Mouse (Mus musculus) intestine, postnatal 0 days (tissue): ENCODE measurements around the gene 4930572O03Rik. TPM values are rescaled to one million over a fixed set of nuclear protein-coding genes. Genes with fewer than 3 reads are reported as not detected.
A peak's percentile ranks its signal among the peaks of the same experiment; 100 is the strongest.
"Not testable (repeated sequence)": the region's sequence is repeated elsewhere in the genome, so short reads cannot be mapped to it uniquely, and the experiment has no call there.

Experiments
- ATAC-seq: fragments of 200-750 bp; cut with Nextera tagmentation; 2 replicates; pipeline ENCODE4 v1.8.0; 2017; ENCODE audit warnings: mild to moderate bottlenecking, moderate TSS enrichment, moderate library complexity
- H3K27ac ChIP-seq: fragments of 300-500 bp; sonication (generic); 2 replicates; pipeline ENCODE4 v1.5.1; 2014; ENCODE audit warnings: mild to moderate bottlenecking, low read depth, low read length, moderate library complexity
- H3K27me3 ChIP-seq: fragments of 300-500 bp; sonication (generic); replicated peaks from 2 replicates; pipeline ENCODE4 v1.6.1; 2014; ENCODE audit warnings: low read length, mixed read lengths; ENCODE audit not compliant: control insufficient read depth, insufficient read depth
- H3K36me3 ChIP-seq: fragments of 300-500 bp; sonication (generic); 2 replicates; pipeline ENCODE4 v1.6.1; 2014; ENCODE audit warnings: mild to moderate bottlenecking, moderate library complexity; ENCODE audit not compliant: control insufficient read depth, insufficient read depth
- H3K4me1 ChIP-seq: fragments of 300-500 bp; sonication (generic); replicated peaks from 2 replicates; pipeline ENCODE4 v1.6.1; 2014; ENCODE audit warnings: antibody characterized with exemption, low read length, mixed read lengths; ENCODE audit not compliant: control insufficient read depth, insufficient read depth
- H3K4me2 ChIP-seq: fragments of 300-500 bp; sonication (generic); replicated peaks from 2 replicates; pipeline ENCODE4 v1.6.1; 2014; ENCODE audit warnings: low read depth, mild to moderate bottlenecking, moderate library complexity
- H3K4me3 ChIP-seq: fragments of 300-500 bp; sonication (generic); 2 replicates; pipeline ENCODE4 v1.5.1; 2014; ENCODE audit warnings: low read depth, low read length
- H3K9ac ChIP-seq: fragments of 300-500 bp; sonication (generic); 2 replicates; pipeline ENCODE4 v1.6.1; 2014; ENCODE audit warnings: mild to moderate bottlenecking, low read depth, low read length
- H3K9me3 ChIP-seq: fragments of 300-500 bp; sonication (generic); 2 replicates; pipeline ENCODE4 v1.6.1; 2016; ENCODE audit warnings: mixed run types; ENCODE audit not compliant: control insufficient read depth
- WGBS: fragments of 180-500 bp; shearing (Covaris S2); extraction: QIAGEN DNeasy Blood & Tissue Kit; methylation state at CpG from one replicate; pipeline ENCODE4 v1.1.7; 2014; 5-methylcytosine and 5-hydroxymethylcytosine counted together
- polyA plus RNA-seq: library from polyadenylated mRNA; unstranded; fragments of >200 nt; fragmentation: Nextera tagmentation; extraction: Ambion mirVana; gene quantifications from 2 replicates; pipeline ENCODE4 v1.2.1, GENCODE M21; 2015

The 4930572O03Rik gene
- polyA plus RNA-seq, 1 experiment from 2014 or later, result not detected

- H3K9ac ChIP-seq, H3K9me3 ChIP-seq, H3K4me1 ChIP-seq, H3K4me2 ChIP-seq, H3K36me3 ChIP-seq, H3K27ac ChIP-seq, H3K4me3 ChIP-seq, H3K27me3 ChIP-seq: not testable (repeated sequence)
- peak; percentile 61 for ATAC-seq
- WGBS, result 65% methylated on average over 13 of the region's 13 CpGs
Observed at GRCm38 (mm10) chr5:15679980-15680949, 23.4 kb upstream of the 4930572O03Rik start.

GRCm38 (mm10) chr5:15678907-15679306 is 22.0 kb upstream of the 4930572O03Rik start:
- H3K4me2 ChIP-seq, ATAC-seq, H3K9me3 ChIP-seq, H3K36me3 ChIP-seq, H3K9ac ChIP-seq, H3K4me3 ChIP-seq, H3K4me1 ChIP-seq, H3K27me3 ChIP-seq, H3K27ac ChIP-seq: not testable (repeated sequence)
- 60% methylated on average over 2 of the region's 2 CpGs for WGBS

- not testable (repeated sequence) for H3K36me3 ChIP-seq, H3K4me2 ChIP-seq, H3K9ac ChIP-seq, H3K4me1 ChIP-seq, H3K4me3 ChIP-seq, H3K27me3 ChIP-seq, H3K9me3 ChIP-seq, H3K27ac ChIP-seq
- WGBS, result 87% methylated on average over 2 of the region's 4 CpGs
- peak; percentile 66 for ATAC-seq
Observed at GRCm38 (mm10) chr5:15677750-15678149, 20.9 kb upstream of the 4930572O03Rik start.

DNA sequence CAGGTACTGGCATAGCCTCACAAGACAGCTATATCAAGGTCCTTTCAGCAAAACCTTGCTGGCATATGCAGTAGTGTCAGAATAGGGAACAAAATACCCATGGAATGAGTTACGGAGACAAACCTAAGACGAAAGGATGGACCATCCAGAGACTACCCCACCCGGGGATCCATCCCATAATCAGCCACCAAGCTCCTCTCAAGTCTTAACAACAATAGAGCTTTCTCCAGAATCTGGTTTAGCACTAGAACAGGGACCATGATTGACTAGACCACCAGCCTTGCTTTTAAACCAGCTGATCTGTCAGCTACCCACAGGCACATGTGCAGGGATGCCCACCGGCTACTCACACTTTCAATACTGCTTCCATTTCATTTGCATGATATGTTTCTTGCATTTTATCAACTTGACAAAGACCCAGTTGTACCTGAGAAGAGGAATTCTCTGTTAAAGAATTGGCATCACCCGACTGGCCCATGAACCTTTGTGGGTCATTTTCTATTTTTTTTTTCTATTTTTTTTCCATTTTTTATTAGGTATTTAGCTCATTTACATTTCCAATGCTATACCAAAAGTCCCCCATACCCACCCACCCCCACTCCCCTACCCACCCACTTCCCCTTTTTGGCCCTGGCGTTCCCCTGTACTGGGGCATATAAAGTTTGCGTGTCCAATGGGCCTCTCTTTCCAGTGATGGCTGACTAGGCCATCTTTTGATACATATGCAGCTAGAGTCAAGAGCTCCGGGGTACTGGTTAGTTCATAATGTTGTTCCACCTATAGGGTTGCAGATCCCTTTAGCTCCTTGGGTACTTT is 17.8 kb upstream of the 4930572O03Rik start:
- ATAC-seq, result peak; percentile 49
- H3K27me3 ChIP-seq, H3K4me1 ChIP-seq, H3K27ac ChIP-seq, H3K4me2 ChIP-seq, H3K36me3 ChIP-seq, H3K9ac ChIP-seq, H3K4me3 ChIP-seq, H3K9me3 ChIP-seq: not testable (repeated sequence)
- 88% methylated on average over 5 of the region's 8 CpGs for WGBS

GRCm38 (mm10) chr5:15673989-15674388 is 17.1 kb upstream of the 4930572O03Rik start:
- 72% methylated on average over 2 of the region's 2 CpGs for WGBS
- not testable (repeated sequence) for H3K4me3 ChIP-seq, ATAC-seq, H3K4me2 ChIP-seq, H3K36me3 ChIP-seq, H3K9ac ChIP-seq, H3K27me3 ChIP-seq, H3K4me1 ChIP-seq, H3K27ac ChIP-seq, H3K9me3 ChIP-seq

- H3K27me3 ChIP-seq, H3K9ac ChIP-seq, H3K27ac ChIP-seq, H3K9me3 ChIP-seq, H3K36me3 ChIP-seq, H3K4me3 ChIP-seq, H3K4me2 ChIP-seq, H3K4me1 ChIP-seq: not testable (repeated sequence)
- 82% methylated on average over 7 of the region's 18 CpGs for WGBS
- ATAC-seq, result peak; percentile 45
Observed at GRCm38 (mm10) chr5:15670789-15671188, 13.9 kb upstream of the 4930572O03Rik start.

DNA sequence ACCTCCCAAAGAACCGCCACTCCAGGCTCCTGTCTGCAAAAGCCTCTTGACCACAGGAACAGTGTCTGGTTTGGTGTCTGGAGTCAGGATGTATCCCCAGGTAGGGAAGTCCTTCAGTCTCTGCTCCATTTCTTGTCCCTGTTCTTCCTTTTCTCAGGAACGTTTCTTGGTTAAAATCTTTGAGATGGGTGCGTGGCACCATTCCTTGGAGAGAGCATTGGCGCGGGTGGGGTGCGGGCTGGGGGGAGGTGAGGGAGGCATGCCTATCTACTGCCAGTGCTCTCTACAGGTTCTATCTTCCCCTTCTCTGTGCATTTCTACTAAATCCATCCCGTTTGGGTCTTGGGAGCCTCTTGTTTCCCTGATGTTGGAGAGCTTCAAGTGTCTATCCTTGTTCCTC is 7.0 kb upstream of the 4930572O03Rik start:
- not testable (repeated sequence) for H3K9me3 ChIP-seq, H3K36me3 ChIP-seq, H3K4me3 ChIP-seq, H3K9ac ChIP-seq, H3K27me3 ChIP-seq, ATAC-seq, H3K27ac ChIP-seq, H3K4me2 ChIP-seq, H3K4me1 ChIP-seq
- WGBS, result 76% methylated on average over 7 of the region's 7 CpGs
